ENCODE assay signal across 19 mouse cellular contexts in genomic region chr4:105936755-105937514, GRCm38 (mm10).
DNase-seq lines count a peak whose midpoint lies in the region; ATAC-seq lines count a peak whose summit lies in the region.
"Had no signal": no experiment of that assay in that cellular context is flagged by ENCODE, and none has a peak within 500 bp of the region (broad histone marks: within the 10 kb centered on the region; RNA-seq: fewer than 3 reads in every experiment).

No protein-coding gene starts in this region.

- H3K4me2 ChIP-seq in embryonic facial prominence, embryonic 14.5 days (ENCODE audit: low read depth, low read length) = no peak overlapping the region
- H3K4me2 ChIP-seq in hindbrain, embryonic 16.5 days (ENCODE audit: low read length) = no peak overlapping the region
- H3K4me2 ChIP-seq: hindbrain, embryonic 13.5 days; intestine, embryonic 15.5 days; kidney, embryonic 15.5 days had no signal

- H3K36me3 ChIP-seq in embryonic facial prominence, embryonic 14.5 days (ENCODE audit: control insufficient read depth, insufficient read depth, low read length) = no peaks in the 10 kb centered on the region
- no peaks in the 10 kb centered on the region for H3K36me3 ChIP-seq in hindbrain, embryonic 16.5 days (ENCODE audit: control insufficient read depth, insufficient read depth, low read length)
- H3K36me3 ChIP-seq: hindbrain, embryonic 13.5 days; intestine, embryonic 15.5 days; kidney, embryonic 15.5 days; midbrain, embryonic 10.5 days had no signal

- peaks cover 6% of the 10 kb centered on the region; the same call in 1 of the 2 replicates for H3K4me1 ChIP-seq in embryonic facial prominence, embryonic 14.5 days (ENCODE audit: control insufficient read depth, insufficient read depth, low read length)
- H3K4me1 ChIP-seq in hindbrain, embryonic 16.5 days (ENCODE audit: control insufficient read depth, insufficient read depth, low read depth, low read length) = no peaks in the 10 kb centered on the region
- H3K4me1 ChIP-seq: hindbrain, embryonic 13.5 days; intestine, embryonic 15.5 days; midbrain, embryonic 10.5 days had no signal

- WGBS in embryonic facial prominence, embryonic 14.5 days = 81% methylated on average over 7 of the region's 7 CpGs
- 92% methylated on average over 7 of the region's 7 CpGs for WGBS in hindbrain, embryonic 16.5 days

- H3K9ac ChIP-seq in embryonic facial prominence, embryonic 14.5 days (ENCODE audit: low read depth, low read length) = no peak overlapping the region
- no peak overlapping the region for H3K9ac ChIP-seq in hindbrain, embryonic 16.5 days (ENCODE audit: low read depth, low read length)
- H3K9ac ChIP-seq: forebrain, postnatal 0 days; hindbrain, embryonic 13.5 days; intestine, embryonic 15.5 days; kidney, embryonic 15.5 days; liver, postnatal 0 days had no signal

- no peak overlapping the region for H3K4me3 ChIP-seq in embryonic facial prominence, embryonic 14.5 days (ENCODE audit: low read depth, low read length)
- no peak overlapping the region for H3K4me3 ChIP-seq in hindbrain, embryonic 16.5 days (ENCODE audit: low read length)
- H3K4me3 ChIP-seq: erythroblast, embryonic 14.5 days; hindbrain, embryonic 13.5 days; intestine, embryonic 15.5 days; kidney, embryonic 15.5 days; midbrain, embryonic 10.5 days had no signal

- no peaks in the 10 kb centered on the region for H3K27me3 ChIP-seq in embryonic facial prominence, embryonic 14.5 days (replicated peaks; ENCODE audit: control insufficient read depth, insufficient read depth, low read length)
- H3K27me3 ChIP-seq in hindbrain, embryonic 16.5 days (replicated peaks; ENCODE audit: control insufficient read depth, insufficient read depth, low read length) = no peaks in the 10 kb centered on the region
- H3K27me3 ChIP-seq: hindbrain, embryonic 13.5 days; intestine, embryonic 15.5 days had no signal

- no peak overlapping the region for H3K27ac ChIP-seq in embryonic facial prominence, embryonic 14.5 days (replicated peaks; ENCODE audit: low read depth, low read length)
- no peak overlapping the region for H3K27ac ChIP-seq in hindbrain, embryonic 16.5 days (ENCODE audit: low read depth, low read length)
- H3K27ac ChIP-seq: hindbrain, embryonic 13.5 days; intestine, embryonic 15.5 days; kidney, embryonic 15.5 days; midbrain, embryonic 10.5 days had no signal

- ATAC-seq in embryonic facial prominence, embryonic 14.5 days (ENCODE audit: low read depth) = no peak
- ATAC-seq in megakaryocyte progenitor cell, adult 5-6 weeks (replicated peaks; ENCODE audit: poor library complexity) = peak; percentile 62
- no peak for ATAC-seq in erythroid progenitor cell, adult 5-6 weeks (replicated peaks; ENCODE audit: low FRiP score, poor library complexity, severe bottlenecking)
- ATAC-seq in hindbrain, embryonic 16.5 days = no peak
- ATAC-seq: forebrain, postnatal 0 days; intestine, embryonic 15.5 days; liver, postnatal 0 days had no signal

- no peaks in the 10 kb centered on the region for H3K9me3 ChIP-seq in embryonic facial prominence, embryonic 14.5 days (ENCODE audit: control insufficient read depth, low read length)
- no peaks in the 10 kb centered on the region for H3K9me3 ChIP-seq in hindbrain, embryonic 16.5 days (ENCODE audit: control insufficient read depth, low read length)
- H3K9me3 ChIP-seq: hindbrain, embryonic 13.5 days; intestine, embryonic 15.5 days; kidney, embryonic 15.5 days; midbrain, embryonic 10.5 days had no signal

- DNase-seq in left cerebral cortex, adult 11 months (ENCODE audit: low spot score) = peak; percentile 13
- no peak for DNase-seq in left cerebral cortex, postnatal 25 days (ENCODE audit: low spot score in 2 of 2)
- peak; percentile 77 for DNase-seq in NIH3T3 (ENCODE audit: low read depth)
- DNase-seq in embryonic facial prominence, embryonic 14.5 days (ENCODE audit: low spot score) = peak; percentile 62
- DNase-seq in urinary bladder, postnatal 36 days (ENCODE audit: low spot score in 2 of 2) = no peak
- DNase-seq: adrenal gland, postnatal 36 days; cerebellum, adult 9-10 months; forebrain, postnatal 0 days; gastrocnemius, postnatal 10 days; liver, postnatal 0 days; thymus, postnatal 36 days had no signal

- intact Hi-C loops in left cerebral cortex, postnatal 25 days (cut with DNase I) = no loop called here

Comparison
In these comparisons a context has a peak if more than half of its experiments do, and no peak if none do; other contexts are left out.
1. DNase-seq: peak in left cerebral cortex, adult 11 months (single experiment), NIH3T3 (single experiment) and embryonic facial prominence, embryonic 14.5 days (single experiment); none in left cerebral cortex, postnatal 25 days (0 of 2) and urinary bladder, postnatal 36 days (0 of 2).